Mouse (Mus musculus): ENCODE results near the gene Acadm. TPM values are rescaled to one million over a fixed set of nuclear protein-coding genes. Genes with fewer than 3 reads are reported as not detected.
A peak's percentile ranks its signal among the peaks of the same experiment; 100 is the strongest.

The Acadm gene
- polyA plus RNA-seq, 1 experiment: 59.9 TPM

DNA sequence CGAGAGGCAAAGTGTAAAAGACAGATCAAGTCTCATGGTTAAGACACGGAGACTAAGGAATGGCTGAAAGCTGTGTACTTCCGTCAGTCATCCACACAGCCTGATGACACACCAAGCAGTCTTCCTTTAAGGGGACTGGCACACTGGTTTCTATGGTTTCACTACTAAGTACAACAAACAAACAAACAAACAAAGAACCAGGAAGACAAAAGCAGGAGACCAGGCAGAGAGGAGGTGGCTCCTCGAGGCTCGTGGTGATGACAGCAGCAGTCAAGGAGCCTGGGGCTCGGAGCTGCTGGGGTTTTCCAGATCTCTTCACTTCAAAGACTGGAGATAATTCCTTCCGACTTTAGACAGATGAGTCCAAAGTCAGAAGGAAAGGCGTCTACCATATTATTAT is 4.4 kb downstream of the Acadm start:
- no peak for TF ChIP-seq POLR2A (IDR thresholded peaks at IDR 0.05; ENCODE audit: borderline replicate concordance, extremely low read depth, insufficient read depth, insufficient read length, poor library complexity, severe bottlenecking)
- no peak for TF ChIP-seq CTCF (IDR thresholded peaks at IDR 0.05; ENCODE audit: borderline replicate concordance, extremely low read depth, insufficient read depth, insufficient read length)
- no peak for DNase-seq (ENCODE audit: low read depth)

DNA sequence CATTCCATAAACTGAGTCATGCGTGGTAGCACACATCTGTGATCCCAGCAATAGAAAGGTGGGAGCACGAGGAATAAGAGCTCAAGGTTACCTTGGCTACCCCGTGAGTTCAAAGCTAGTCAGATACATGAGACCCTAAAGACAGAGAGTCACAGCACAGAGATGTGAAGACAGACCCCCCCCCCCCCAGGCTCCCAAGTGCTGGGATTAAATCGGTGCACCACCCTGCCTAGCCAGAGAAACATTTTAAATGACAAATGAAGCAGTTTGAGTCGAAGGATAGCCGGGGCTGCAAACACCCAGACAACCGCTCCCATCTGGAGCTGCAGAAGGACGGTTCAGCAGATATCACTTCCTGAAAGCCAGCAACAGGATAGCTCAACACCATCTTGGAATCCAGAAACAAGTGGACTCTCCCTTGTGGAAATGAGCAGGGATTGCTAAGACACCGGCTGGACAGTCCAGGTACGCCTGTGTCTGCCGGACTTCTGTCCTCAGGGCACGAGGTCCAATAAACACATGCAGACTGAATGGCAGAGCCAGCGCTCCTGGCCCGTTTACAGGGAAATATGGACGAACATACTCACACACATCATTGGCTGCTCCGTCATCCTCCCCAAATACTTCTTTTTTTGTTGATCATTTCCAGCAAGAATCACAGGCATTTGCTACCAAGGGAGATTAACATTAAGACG is 7.2 kb downstream of the Acadm start:
- no peak for DNase-seq (ENCODE audit: low read depth)
- TF ChIP-seq CTCF (IDR thresholded peaks at IDR 0.05; ENCODE audit: borderline replicate concordance, extremely low read depth, insufficient read depth, insufficient read length): no peak
- no peak for TF ChIP-seq POLR2A (IDR thresholded peaks at IDR 0.05; ENCODE audit: borderline replicate concordance, extremely low read depth, insufficient read depth, insufficient read length, poor library complexity, severe bottlenecking)

DNA sequence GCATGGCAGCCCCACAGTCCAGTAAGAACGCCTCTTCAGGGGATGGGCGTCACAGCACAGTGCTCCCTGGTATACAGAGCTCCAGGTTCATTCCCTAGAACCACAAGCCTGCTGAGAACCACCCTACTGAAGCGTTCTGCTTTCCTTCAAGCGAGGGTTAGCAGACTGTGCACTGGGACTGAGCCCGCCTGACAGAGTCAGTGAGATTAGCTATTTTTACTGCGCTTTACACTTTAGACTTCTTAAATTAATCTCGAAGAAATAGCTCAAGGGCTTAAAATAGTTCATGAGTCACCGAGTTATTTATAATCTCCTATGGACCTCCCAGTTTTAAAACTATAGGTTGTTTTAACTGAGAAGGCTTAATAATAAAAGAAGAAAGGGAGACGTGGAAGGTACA is 8.6 kb downstream of the Acadm start:
- TF ChIP-seq CTCF (IDR thresholded peaks at IDR 0.05; ENCODE audit: borderline replicate concordance, extremely low read depth, insufficient read depth, insufficient read length) (no peak), POLR2A (IDR thresholded peaks at IDR 0.05; ENCODE audit: borderline replicate concordance, extremely low read depth, insufficient read depth, insufficient read length, poor library complexity, severe bottlenecking) (no peak)

DNA sequence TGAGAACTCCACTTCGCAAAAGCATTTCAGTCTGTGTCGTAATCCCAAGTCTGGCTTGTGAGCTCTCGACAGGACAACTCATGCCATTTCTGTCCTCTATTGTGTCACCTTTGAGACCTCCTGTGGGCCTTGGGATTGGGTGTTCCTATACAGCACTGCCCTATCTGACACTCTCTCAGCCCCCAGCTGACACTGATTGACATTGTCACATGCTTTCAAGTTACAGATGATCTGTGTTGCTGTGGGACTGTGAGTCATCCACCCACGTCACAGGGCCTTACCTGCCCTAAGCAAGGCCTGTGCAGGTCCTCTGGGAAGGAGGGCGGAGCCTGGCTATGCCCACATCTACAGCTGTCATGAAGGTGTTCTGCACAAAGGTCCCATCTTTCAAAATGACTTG is 12.0 kb downstream of the Acadm start:
- no peak for DNase-seq (ENCODE audit: low read depth)
- no peak for TF ChIP-seq CTCF (IDR thresholded peaks at IDR 0.05; ENCODE audit: borderline replicate concordance, extremely low read depth, insufficient read depth, insufficient read length)
- TF ChIP-seq POLR2A (IDR thresholded peaks at IDR 0.05; ENCODE audit: borderline replicate concordance, extremely low read depth, insufficient read depth, insufficient read length, poor library complexity, severe bottlenecking): no peak

More for the DNA sequence above, 8.6 kb downstream of the Acadm start:
- DNase-seq (ENCODE audit: low read depth): no peak

DNA sequence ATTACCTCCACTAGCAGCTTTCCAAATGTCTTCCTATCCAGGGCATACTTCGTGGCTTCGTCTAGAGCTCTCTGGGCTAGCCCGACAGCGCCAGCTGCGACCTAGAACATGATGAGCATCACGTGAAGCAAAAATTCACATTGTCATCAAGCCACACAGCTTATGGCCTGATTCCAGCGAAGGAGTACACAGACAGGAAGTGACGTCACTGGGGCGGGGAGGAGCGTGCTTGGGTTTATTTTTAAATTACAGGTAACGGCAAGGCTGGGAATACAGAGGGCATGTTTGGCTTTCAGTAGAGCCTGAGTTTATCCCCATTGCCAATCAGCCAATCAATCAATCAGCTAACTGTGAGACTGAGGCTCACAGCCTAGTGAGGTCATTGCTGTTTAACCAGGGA is 14.9 kb downstream of the Acadm start:
- no peak for TF ChIP-seq POLR2A (IDR thresholded peaks at IDR 0.05; ENCODE audit: borderline replicate concordance, extremely low read depth, insufficient read depth, insufficient read length, poor library complexity, severe bottlenecking)
- no peak for DNase-seq (ENCODE audit: low read depth)

DNA sequence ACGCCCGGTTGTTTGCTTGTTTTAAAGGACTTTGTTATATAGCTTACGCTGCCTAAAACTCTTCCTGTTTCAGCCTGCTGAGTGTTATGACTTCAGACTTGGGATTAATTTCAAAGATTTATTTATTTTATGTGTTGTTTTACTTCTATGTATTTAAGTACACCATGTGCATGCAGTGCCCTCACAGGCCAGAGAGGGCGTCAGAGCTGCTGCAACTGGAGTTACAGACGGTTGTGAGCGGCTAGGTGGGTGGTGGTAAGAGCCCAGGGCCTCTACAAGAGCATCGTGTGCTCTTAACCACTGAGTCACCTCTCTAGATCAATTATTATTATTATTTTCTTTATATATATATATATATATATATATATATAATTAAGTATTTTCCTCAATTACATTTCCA is 18.1 kb downstream of the Acadm start:
- TF ChIP-seq CTCF (IDR thresholded peaks at IDR 0.05; ENCODE audit: borderline replicate concordance, extremely low read depth, insufficient read depth, insufficient read length) (peak; percentile 18; the same call in 1 of the 2 replicates), POLR2A (IDR thresholded peaks at IDR 0.05; ENCODE audit: borderline replicate concordance, extremely low read depth, insufficient read depth, insufficient read length, poor library complexity, severe bottlenecking) (no peak)
- DNase-seq (ENCODE audit: low read depth): no peak

DNA sequence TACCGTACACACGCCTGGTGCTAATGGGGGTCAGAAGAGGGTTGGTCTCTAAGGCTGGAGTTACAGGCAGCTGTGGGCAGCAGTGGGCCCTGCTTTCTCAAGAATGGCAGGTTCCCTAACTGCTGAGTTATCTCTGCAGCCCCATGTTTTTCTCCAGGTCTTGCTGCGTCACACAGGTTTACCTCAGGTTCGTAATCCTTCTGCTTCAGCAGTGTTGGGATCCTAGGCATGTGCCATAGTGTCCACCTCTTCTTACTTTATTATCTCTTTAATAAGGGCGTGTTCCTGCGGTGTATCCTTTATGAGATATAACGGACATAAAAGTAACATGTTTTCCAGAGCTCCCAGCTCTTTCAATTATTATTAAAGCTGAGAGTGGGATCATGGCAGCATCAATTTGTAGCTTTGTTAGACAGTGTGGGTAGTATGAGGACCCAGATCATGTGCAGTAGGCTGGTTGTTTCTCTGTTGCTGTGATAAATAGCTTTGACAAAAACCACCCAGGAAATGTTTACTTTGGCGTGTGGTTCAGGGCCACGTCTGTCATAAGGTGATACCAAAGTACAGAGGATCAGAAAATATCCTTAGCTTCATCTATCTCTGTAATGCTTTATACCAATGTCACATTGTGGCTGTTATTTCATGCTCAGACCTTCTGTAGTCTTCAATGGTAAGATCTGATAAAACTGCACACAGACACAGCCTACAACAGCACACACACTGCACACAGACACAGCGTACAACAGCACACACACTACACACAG is 23.1 kb downstream of the Acadm start:
- TF ChIP-seq CTCF (IDR thresholded peaks at IDR 0.05; ENCODE audit: borderline replicate concordance, extremely low read depth, insufficient read depth, insufficient read length) (no peak), POLR2A (IDR thresholded peaks at IDR 0.05; ENCODE audit: borderline replicate concordance, extremely low read depth, insufficient read depth, insufficient read length, poor library complexity, severe bottlenecking) (no peak)
- DNase-seq (ENCODE audit: low read depth): no peak

DNA sequence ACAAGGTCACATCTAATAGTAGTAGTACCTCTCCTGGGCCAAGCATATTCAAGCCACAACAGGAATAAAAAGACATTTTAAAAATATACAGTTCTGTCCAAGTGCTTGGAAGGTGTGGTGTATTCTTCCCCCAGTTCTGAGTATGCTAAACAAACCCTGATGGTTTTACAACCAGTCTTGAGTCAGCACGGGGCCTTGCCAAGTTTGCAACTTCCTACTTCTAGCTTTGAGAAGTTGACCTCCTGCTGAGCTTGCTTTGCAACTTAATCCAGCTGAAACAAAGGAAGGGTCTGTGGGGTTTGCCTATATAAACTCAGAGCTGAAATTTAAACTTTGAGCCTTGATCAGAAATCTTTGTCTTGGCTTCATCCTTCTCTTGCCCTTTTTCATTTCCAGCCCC is 27.2 kb downstream of the Acadm start:
- DNase-seq (ENCODE audit: low read depth): peak; percentile 46
- TF ChIP-seq CTCF (IDR thresholded peaks at IDR 0.05; ENCODE audit: borderline replicate concordance, extremely low read depth, insufficient read depth, insufficient read length) (no peak), POLR2A (IDR thresholded peaks at IDR 0.05; ENCODE audit: borderline replicate concordance, extremely low read depth, insufficient read depth, insufficient read length, poor library complexity, severe bottlenecking) (no peak)

DNA sequence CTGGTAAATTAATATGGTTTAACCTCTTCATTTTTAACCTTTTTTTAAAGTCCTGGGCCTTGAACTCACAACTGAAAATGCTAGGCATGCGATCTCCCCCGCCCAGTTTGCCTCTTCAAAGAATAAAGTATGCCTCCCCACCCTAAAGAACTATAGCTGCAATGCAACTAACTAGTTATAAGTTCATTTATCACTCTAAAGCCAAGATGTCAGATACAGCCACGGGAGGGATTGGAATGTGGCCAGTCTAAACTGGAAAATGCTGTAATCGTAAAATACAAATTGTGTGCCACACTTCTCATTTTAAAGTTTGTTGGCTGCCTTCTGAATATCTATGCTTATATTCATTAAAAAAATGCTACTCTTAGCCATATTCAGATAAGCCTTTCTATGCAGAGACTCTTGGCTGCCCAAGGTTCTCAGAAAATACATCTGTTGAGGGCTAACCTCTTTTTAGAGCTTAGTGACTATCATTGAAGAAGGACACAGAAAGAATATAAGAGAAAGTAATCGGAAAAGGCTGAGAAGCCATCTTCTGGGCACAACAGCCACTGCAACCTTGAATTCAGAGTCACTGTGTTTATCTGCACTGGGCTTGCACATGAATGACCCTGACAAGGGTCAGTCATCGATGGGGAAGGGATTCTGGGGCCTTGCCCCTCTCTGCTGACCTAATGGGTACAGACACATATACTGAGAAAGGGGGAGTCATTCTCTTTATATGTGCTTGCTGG is 30.8 kb downstream of the Acadm start:
- peak; percentile 10 for DNase-seq (ENCODE audit: low read depth)

DNA sequence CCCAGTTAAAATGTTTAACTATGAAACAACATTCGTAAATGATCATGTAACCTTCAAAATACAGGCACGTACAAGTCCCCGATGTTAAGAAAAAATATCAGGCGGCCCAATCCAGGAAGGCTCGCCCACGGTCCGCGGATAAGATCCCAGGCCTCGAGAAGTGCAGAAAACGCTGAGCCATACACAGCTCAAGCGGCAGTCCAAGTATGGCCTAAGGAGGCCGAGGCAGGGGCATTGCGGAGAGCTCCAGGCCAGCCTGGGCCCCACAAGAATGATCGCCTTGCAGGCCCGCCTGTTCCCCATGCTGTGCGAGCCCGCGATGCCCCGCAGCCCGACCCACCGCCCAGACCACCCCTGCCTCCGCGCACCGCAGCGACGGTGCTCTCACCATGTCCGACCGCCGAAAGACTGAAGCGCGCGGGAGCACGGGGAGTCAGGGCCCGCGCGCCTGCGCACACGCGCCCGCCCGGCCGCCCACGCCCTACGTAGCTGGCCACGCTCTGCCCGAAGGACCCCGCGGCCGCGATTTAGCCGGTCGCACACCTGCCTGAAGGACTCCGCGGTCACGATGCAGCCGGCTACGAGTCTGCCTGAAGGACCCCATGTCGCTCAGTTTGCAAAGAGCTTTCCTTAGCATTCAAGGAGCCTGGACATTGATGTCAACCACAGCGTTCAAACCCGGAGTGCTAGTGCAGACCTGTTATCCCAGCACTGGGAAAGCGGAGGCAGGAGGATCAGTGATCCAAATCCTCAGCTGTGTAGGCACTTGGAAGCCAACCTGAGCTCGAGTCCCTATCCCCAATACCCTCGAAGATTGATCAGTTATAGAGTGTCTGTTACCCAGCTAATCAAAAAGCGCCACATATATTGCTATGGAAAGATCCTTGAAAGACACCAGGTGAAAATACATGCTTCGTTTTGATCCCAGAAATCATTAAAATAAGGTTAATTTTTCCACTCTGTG is 31.6 kb downstream of the Acadm start, which contains the start of gene Rabggtb:
Gene Rabggtb, minus strand, starts transcription at position 464 of the 964 bp plus-strand sequence.
- TF ChIP-seq POLR2A (IDR thresholded peaks at IDR 0.05; ENCODE audit: borderline replicate concordance, extremely low read depth, insufficient read depth, insufficient read length, poor library complexity, severe bottlenecking) (peak; percentile 89), CTCF (IDR thresholded peaks at IDR 0.05; ENCODE audit: borderline replicate concordance, extremely low read depth, insufficient read depth, insufficient read length) (no peak)
- peak; percentile 98 for DNase-seq (ENCODE audit: low read depth)

More for the DNA sequence above, 30.8 kb downstream of the Acadm start:
- TF ChIP-seq POLR2A (IDR thresholded peaks at IDR 0.05; ENCODE audit: borderline replicate concordance, extremely low read depth, insufficient read depth, insufficient read length, poor library complexity, severe bottlenecking) (no peak), CTCF (IDR thresholded peaks at IDR 0.05; ENCODE audit: borderline replicate concordance, extremely low read depth, insufficient read depth, insufficient read length) (no peak)

Measured in brain, embryonic 14.5 days (tissue).